Mouse (Mus musculus): ENCODE measurements around the gene Map4k1. TPM values are rescaled to one million over a fixed set of nuclear protein-coding genes. Genes with fewer than 3 reads are reported as not detected.
"Not testable (repeated sequence)": the region's sequence is repeated elsewhere in the genome, so short reads cannot be mapped to it uniquely, and the experiment has no call there.

Map4k1 gene
- polyA plus RNA-seq, 1 experiment from 2014 or later: 76.3 TPM

GRCm38 (mm10) chr7:28955295-28955897 lies 26.5 kb upstream of the Map4k1 start:
- no peak for DNase-seq (ENCODE audit: low spot score)

GRCm38 (mm10) chr7:28956270-28956669 lies 25.6 kb upstream of the Map4k1 start:
- peak; percentile 23 for DNase-seq (ENCODE audit: low spot score)

- no peak for DNase-seq (ENCODE audit: low spot score)
These were observed 24.6 kb upstream of the Map4k1 start for GRCm38 (mm10) chr7:28957286-28957685.

GRCm38 (mm10) chr7:28957997-28958725 lies 23.7 kb upstream of the Map4k1 start:
- DNase-seq (ENCODE audit: low spot score): no peak

- DNase-seq (ENCODE audit: low spot score): no peak
These were observed 23.1 kb upstream of the Map4k1 start for GRCm38 (mm10) chr7:28958770-28959169.

- DNase-seq (ENCODE audit: low spot score): no peak
These were observed 22.3 kb upstream of the Map4k1 start for GRCm38 (mm10) chr7:28959505-28960045.

GRCm38 (mm10) chr7:28960354-28961046 lies 21.4 kb upstream of the Map4k1 start:
- DNase-seq (ENCODE audit: low spot score): no peak

GRCm38 (mm10) chr7:28961584-28961926 lies 20.3 kb upstream of the Map4k1 start:
- DNase-seq (ENCODE audit: low spot score): no peak

GRCm38 (mm10) chr7:28961927-28962670 lies 19.8 kb upstream of the Map4k1 start, which contains the start of gene Actn4:
Gene Actn4 (minus strand): TSS chr7:28962340.
- DNase-seq (ENCODE audit: low spot score): peak; percentile 99

- no peak for DNase-seq (ENCODE audit: low spot score)
These were observed 18.4 kb upstream of the Map4k1 start for GRCm38 (mm10) chr7:28963399-28963923.

GRCm38 (mm10) chr7:28965346-28965840 lies 16.5 kb upstream of the Map4k1 start:
- no peak for DNase-seq (ENCODE audit: low spot score)

- DNase-seq (ENCODE audit: low spot score): no peak
These were observed 15.7 kb upstream of the Map4k1 start for GRCm38 (mm10) chr7:28966181-28966580.

GRCm38 (mm10) chr7:28966751-28967505 lies 14.9 kb upstream of the Map4k1 start:
- no peak for DNase-seq (ENCODE audit: low spot score)

GRCm38 (mm10) chr7:28968120-28968519 lies 13.7 kb upstream of the Map4k1 start:
- not testable (repeated sequence) for DNase-seq (ENCODE audit: low spot score)

- DNase-seq (ENCODE audit: low spot score): no peak
These were observed 12.6 kb upstream of the Map4k1 start for GRCm38 (mm10) chr7:28969271-28969670.

GRCm38 (mm10) chr7:28969672-28970394 lies 12.0 kb upstream of the Map4k1 start:
- DNase-seq (ENCODE audit: low spot score): no peak

- no peak for DNase-seq (ENCODE audit: low spot score)
These were observed 10.8 kb upstream of the Map4k1 start for GRCm38 (mm10) chr7:28971029-28971428.

GRCm38 (mm10) chr7:28971770-28972269 lies 10.0 kb upstream of the Map4k1 start:
- DNase-seq (ENCODE audit: low spot score): no peak

GRCm38 (mm10) chr7:28972542-28972985 lies 9.3 kb upstream of the Map4k1 start:
- DNase-seq (ENCODE audit: low spot score): peak; percentile 74
